Mouse (Mus musculus): ENCODE data around the gene Cemip2.

Cemip2 gene

GRCm38 (mm10) chr19:21868471-21868870 lies 90.3 kb downstream of the Cemip2 start:
- no peak for DNase-seq

- peak; percentile 78 to 82 for DNase-seq
Measured at GRCm38 (mm10) chr19:21882110-21882940, 104.2 kb downstream of the Cemip2 start.

- no peak for DNase-seq
Measured at GRCm38 (mm10) chr19:21883053-21883452, 104.9 kb downstream of the Cemip2 start.

GRCm38 (mm10) chr19:21883922-21884321 lies 105.8 kb downstream of the Cemip2 start:
- no peak for DNase-seq

GRCm38 (mm10) chr19:21884385-21884784 lies 106.2 kb downstream of the Cemip2 start:
- no peak for DNase-seq

- DNase-seq, result no peak
Measured at GRCm38 (mm10) chr19:21886166-21886657, 108.1 kb downstream of the Cemip2 start.

GRCm38 (mm10) chr19:21890699-21891098 lies 112.6 kb downstream of the Cemip2 start:
- DNase-seq, result no peak

GRCm38 (mm10) chr19:21894792-21895191 lies 116.7 kb downstream of the Cemip2 start:
- DNase-seq, result no peak

- no peak for DNase-seq
Measured at GRCm38 (mm10) chr19:21895540-21895939, 117.4 kb downstream of the Cemip2 start.

- peak; percentile 65 to 69 for DNase-seq
Measured at GRCm38 (mm10) chr19:21897122-21897827, 119.1 kb downstream of the Cemip2 start.

GRCm38 (mm10) chr19:21898015-21898939 lies 120.1 kb downstream of the Cemip2 start:
- no peak for DNase-seq

Measured in kidney, postnatal 36 days (tissue).